Mouse (Mus musculus): ENCODE data around the gene Atp2b1. TPM values are rescaled to one million over a fixed set of nuclear protein-coding genes. Genes with fewer than 3 reads are reported as not detected.

The Atp2b1 gene
- polyA plus RNA-seq, 1 experiment from 2014 or later, result 101 TPM

DNA sequence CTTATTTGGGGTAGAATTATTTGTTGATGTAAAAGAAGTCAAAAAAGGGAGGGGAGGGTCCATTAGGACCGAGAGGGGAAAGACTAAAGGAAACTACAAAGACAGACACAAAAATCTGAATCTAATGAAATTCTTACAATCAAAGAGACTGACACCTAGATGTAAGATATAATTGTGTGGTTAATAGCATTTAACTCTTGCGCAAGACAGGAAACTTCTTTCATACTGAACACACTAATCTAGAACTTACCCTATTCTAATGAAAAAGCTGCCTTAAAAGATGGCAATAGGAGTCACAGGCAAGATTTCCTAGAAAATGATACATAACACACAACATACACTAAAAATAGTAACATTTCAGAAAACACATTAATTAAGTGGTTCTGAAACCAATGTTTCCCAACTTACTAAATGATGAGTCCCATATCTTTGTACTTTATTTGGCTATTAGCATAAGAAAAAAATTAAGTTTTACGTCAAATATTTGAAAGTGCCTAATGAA, 27.4 kb upstream of the Atp2b1 start:
- 83% methylated on average over 3 of the region's 3 CpGs for WGBS
- Histone ChIP-seq H3K36me3 (no peaks in the 10 kb centered on the region), H3K9ac (no peak overlapping the region), H3K4me1 (replicated peaks) (no peaks in the 10 kb centered on the region), H3K4me2 (no peak overlapping the region), H3K9me3 (replicated peaks) (peaks cover 4% of the 10 kb centered on the region; the same call in 1 of the 2 replicates), H3K27me3 (replicated peaks) (no peaks in the 10 kb centered on the region), H3K4me3 (no peak overlapping the region), H3K27ac (ENCODE audit: poor library complexity, severe bottlenecking) (no peak overlapping the region)
- ATAC-seq (ENCODE audit: insufficient number of reproducible peaks, low FRiP score), result no peak

- no peaks in the 10 kb centered on the region for H3K27me3 ChIP-seq (replicated peaks)
- 81% methylated on average over 4 of the region's 4 CpGs for WGBS
Measured at GRCm38 (mm10) chr10:98891361-98891760, 22.8 kb upstream of the Atp2b1 start.

GRCm38 (mm10) chr10:98897507-98897906, 16.7 kb upstream of the Atp2b1 start:
- H3K27ac ChIP-seq (ENCODE audit: poor library complexity, severe bottlenecking), result no peak overlapping the region
- WGBS, result 89% methylated on average over 8 of the region's 8 CpGs
- H3K36me3 ChIP-seq, result no peaks in the 10 kb centered on the region
- H3K4me1 ChIP-seq (replicated peaks), result peaks cover 4% of the 10 kb centered on the region
- no peak for ATAC-seq (ENCODE audit: insufficient number of reproducible peaks, low FRiP score)
- no peak overlapping the region for H3K4me2 ChIP-seq
- H3K4me3 ChIP-seq, result no peak overlapping the region
- no peaks in the 10 kb centered on the region for H3K9me3 ChIP-seq (replicated peaks)
- H3K9ac ChIP-seq, result no peak overlapping the region
- H3K27me3 ChIP-seq (replicated peaks), result no peaks in the 10 kb centered on the region

More at GRCm38 (mm10) chr10:98891361-98891760, 22.8 kb upstream of the Atp2b1 start:
- no peak overlapping the region for H3K27ac ChIP-seq (ENCODE audit: poor library complexity, severe bottlenecking)
- H3K9ac ChIP-seq, result no peak overlapping the region
- no peak overlapping the region for H3K4me2 ChIP-seq
- ATAC-seq (ENCODE audit: insufficient number of reproducible peaks, low FRiP score), result no peak
- H3K36me3 ChIP-seq, result no peaks in the 10 kb centered on the region
- H3K9me3 ChIP-seq (replicated peaks), result peaks cover 4% of the 10 kb centered on the region; the same call in 1 of the 2 replicates
- no peaks in the 10 kb centered on the region for H3K4me1 ChIP-seq (replicated peaks)
- no peak overlapping the region for H3K4me3 ChIP-seq

DNA sequence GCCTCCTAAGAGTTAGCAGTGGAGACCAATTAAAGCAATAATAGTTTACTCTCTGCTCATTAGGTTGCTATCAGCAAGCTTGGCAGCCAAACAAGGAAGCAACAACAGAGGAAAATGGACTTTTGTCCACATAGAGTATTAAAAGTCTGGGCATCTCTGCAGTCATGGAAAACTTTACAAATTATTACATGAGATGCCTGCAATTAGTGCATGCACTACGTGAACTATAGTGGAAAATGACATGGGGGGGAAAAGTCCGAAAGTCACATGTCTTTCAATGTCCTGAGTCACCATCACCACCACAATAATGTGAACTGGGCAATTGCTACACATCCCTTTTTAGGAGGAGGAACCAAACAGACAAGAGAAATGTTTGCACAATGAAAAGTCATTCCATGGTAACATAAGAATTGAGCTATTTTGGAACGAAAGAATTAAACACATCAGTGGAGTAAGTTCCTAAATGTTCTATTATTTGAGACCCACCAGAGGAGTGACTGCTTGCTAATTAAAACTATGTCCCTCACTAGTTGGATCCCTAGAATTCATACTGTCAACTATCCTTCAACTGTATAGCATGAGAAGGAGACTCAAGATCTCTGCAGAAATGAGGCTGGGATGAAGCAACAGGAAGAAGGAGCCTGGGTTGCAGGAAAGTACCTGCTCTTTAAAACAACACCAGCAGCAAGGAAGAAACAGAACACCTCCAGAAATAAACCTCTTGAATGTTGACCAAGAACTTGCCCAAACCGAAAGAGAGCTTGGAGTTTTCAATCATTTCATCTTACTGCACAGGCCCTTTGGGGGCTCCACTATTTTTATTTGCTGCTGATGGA, 16.1 kb upstream of the Atp2b1 start:
- no peaks in the 10 kb centered on the region for H3K27me3 ChIP-seq (replicated peaks)
- WGBS, result 83% methylated on average over 4 of the region's 4 CpGs

DNA sequence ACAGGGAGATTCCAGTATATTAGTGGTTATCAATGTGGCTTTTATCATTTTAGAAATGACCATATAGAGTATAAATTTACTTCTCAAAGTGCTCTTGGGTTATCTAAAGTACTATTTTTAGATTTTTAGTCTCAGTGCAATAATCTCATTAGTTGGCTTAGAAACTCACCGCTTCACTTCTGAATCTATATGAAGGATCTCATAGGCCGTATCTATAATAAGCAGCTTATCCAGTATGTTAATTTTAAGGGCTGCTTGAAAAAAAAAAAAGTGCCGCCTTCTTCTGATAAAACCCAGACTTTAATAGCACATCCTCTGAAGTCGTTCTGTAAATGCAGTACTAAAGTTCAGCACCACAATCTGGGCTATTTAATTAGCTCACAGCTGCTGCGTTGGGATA, 12.7 kb upstream of the Atp2b1 start:
- Histone ChIP-seq H3K9me3 (replicated peaks) (no peaks in the 10 kb centered on the region), H3K4me1 (replicated peaks) (peaks cover 17% of the 10 kb centered on the region), H3K9ac (no peak overlapping the region), H3K27ac (ENCODE audit: poor library complexity, severe bottlenecking) (no peak overlapping the region), H3K27me3 (replicated peaks) (no peaks in the 10 kb centered on the region), H3K36me3 (no peaks in the 10 kb centered on the region), H3K4me2 (no peak overlapping the region), H3K4me3 (no peak overlapping the region)
- no peak for ATAC-seq (ENCODE audit: insufficient number of reproducible peaks, low FRiP score)
- 42% methylated on average over 5 of the region's 5 CpGs for WGBS

More for the DNA sequence above, 16.1 kb upstream of the Atp2b1 start:
- Histone ChIP-seq H3K4me2 (no peak overlapping the region), H3K9me3 (replicated peaks) (no peaks in the 10 kb centered on the region), H3K4me1 (replicated peaks) (peaks cover 4% of the 10 kb centered on the region), H3K4me3 (no peak overlapping the region), H3K36me3 (no peaks in the 10 kb centered on the region), H3K9ac (no peak overlapping the region), H3K27ac (ENCODE audit: poor library complexity, severe bottlenecking) (no peak overlapping the region)
- ATAC-seq (ENCODE audit: insufficient number of reproducible peaks, low FRiP score), result no peak

GRCm38 (mm10) chr10:98905987-98906386, 8.2 kb upstream of the Atp2b1 start:
- no peak overlapping the region for H3K4me3 ChIP-seq
- peaks cover 26% of the 10 kb centered on the region for H3K4me1 ChIP-seq (replicated peaks)
- H3K27me3 ChIP-seq (replicated peaks), result no peaks in the 10 kb centered on the region
- H3K4me2 ChIP-seq, result no peak overlapping the region
- WGBS, result 41% methylated on average over 4 of the region's 4 CpGs
- no peaks in the 10 kb centered on the region for H3K9me3 ChIP-seq (replicated peaks)
- H3K9ac ChIP-seq, result no peak overlapping the region
- peak; percentile 67; the same call in 1 of the 2 replicates for ATAC-seq (ENCODE audit: insufficient number of reproducible peaks, low FRiP score)
- H3K27ac ChIP-seq (ENCODE audit: poor library complexity, severe bottlenecking), result no peak overlapping the region
- no peaks in the 10 kb centered on the region for H3K36me3 ChIP-seq

- Histone ChIP-seq H3K4me1 (replicated peaks) (peaks cover 22% of the 10 kb centered on the region), H3K9ac (no peak overlapping the region), H3K9me3 (replicated peaks) (no peaks in the 10 kb centered on the region), H3K36me3 (no peaks in the 10 kb centered on the region), H3K27ac (ENCODE audit: poor library complexity, severe bottlenecking) (no peak overlapping the region), H3K27me3 (replicated peaks) (no peaks in the 10 kb centered on the region), H3K4me3 (no peak overlapping the region), H3K4me2 (no peak overlapping the region)
- ATAC-seq (ENCODE audit: insufficient number of reproducible peaks, low FRiP score), result 0 out of 2 replicates have a peak, but pooled peaks have one; percentile 18
- 49% methylated on average over 5 of the region's 5 CpGs for WGBS
Measured at GRCm38 (mm10) chr10:98906941-98907549, 7.2 kb upstream of the Atp2b1 start.

GRCm38 (mm10) chr10:98913610-98913960, 621 bp upstream of the Atp2b1 start:
- no peak for ATAC-seq (ENCODE audit: insufficient number of reproducible peaks, low FRiP score)
- no peaks in the 10 kb centered on the region for H3K9me3 ChIP-seq (replicated peaks)
- WGBS, result under 1% methylated on average over 19 of the region's 19 CpGs
- peak overlapping the region; percentile 99 for H3K27ac ChIP-seq (ENCODE audit: poor library complexity, severe bottlenecking)
- H3K4me2 ChIP-seq, result peak overlapping the region; percentile 64
- H3K36me3 ChIP-seq, result no peaks in the 10 kb centered on the region
- H3K4me3 ChIP-seq, result peak overlapping the region; percentile 85
- no peaks in the 10 kb centered on the region for H3K27me3 ChIP-seq (replicated peaks)
- H3K4me1 ChIP-seq (replicated peaks), result peaks cover 13% of the 10 kb centered on the region
- peak overlapping the region; percentile 85 for H3K9ac ChIP-seq

DNA sequence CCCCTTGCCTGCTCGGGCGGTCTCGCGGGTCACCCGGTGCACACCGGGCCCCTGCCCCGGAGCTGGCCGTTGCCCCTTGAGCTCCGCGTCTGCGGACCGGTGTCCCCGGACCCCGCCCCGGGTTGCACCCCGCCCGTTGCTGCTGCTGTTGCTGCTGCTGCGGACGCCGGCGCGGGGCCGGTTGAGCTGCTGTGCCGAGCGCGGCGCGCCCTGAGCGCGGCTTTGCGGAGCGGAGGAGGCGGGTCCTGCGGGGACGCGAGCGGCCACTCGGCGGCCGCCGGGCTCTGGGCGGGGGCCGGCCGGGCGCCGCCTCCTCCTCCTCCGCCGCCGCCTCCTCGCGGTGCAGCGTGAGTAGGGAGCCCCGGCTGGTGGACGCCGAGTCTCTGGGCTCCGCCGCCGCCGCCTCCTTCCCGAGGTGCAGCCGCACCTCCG, 620 bp downstream of the Atp2b1 start:
- peak overlapping the region; percentile 99 for H3K27ac ChIP-seq (ENCODE audit: poor library complexity, severe bottlenecking)
- peak overlapping the region; percentile 98 for H3K4me2 ChIP-seq
- peak overlapping the region; percentile 85 for H3K4me3 ChIP-seq
- WGBS, result under 1% methylated on average over 42 of the region's 62 CpGs
- no peaks in the 10 kb centered on the region for H3K27me3 ChIP-seq (replicated peaks)
- H3K36me3 ChIP-seq, result no peaks in the 10 kb centered on the region
- ATAC-seq (ENCODE audit: insufficient number of reproducible peaks, low FRiP score), result peak; percentile 86
- H3K4me1 ChIP-seq (replicated peaks), result peaks cover 16% of the 10 kb centered on the region
- peak overlapping the region; percentile 92 for H3K9ac ChIP-seq
- H3K9me3 ChIP-seq (replicated peaks), result no peaks in the 10 kb centered on the region

- peak; percentile 10; the same call in 1 of the 2 replicates for ATAC-seq (ENCODE audit: insufficient number of reproducible peaks, low FRiP score)
- Histone ChIP-seq H3K36me3 (no peaks in the 10 kb centered on the region), H3K4me3 (peak overlapping the region; percentile 85), H3K4me1 (replicated peaks) (peaks cover 19% of the 10 kb centered on the region), H3K27ac (ENCODE audit: poor library complexity, severe bottlenecking) (peak overlapping the region; percentile 99), H3K27me3 (replicated peaks) (no peaks in the 10 kb centered on the region), H3K4me2 (peak overlapping the region; percentile 98), H3K9me3 (replicated peaks) (no peaks in the 10 kb centered on the region), H3K9ac (peak overlapping the region; percentile 92)
- under 1% methylated on average over 27 of the region's 54 CpGs for WGBS
Measured at GRCm38 (mm10) chr10:98915398-98915931, 1.3 kb downstream of the Atp2b1 start.
